Mouse (Mus musculus) hindbrain, embryonic 12.5 days (tissue): ENCODE data around the gene Lbhd2. TPM values are rescaled to one million over a fixed set of nuclear protein-coding genes. Genes with fewer than 3 reads are reported as not detected.

Source experiments
- polyA plus RNA-seq: library from polyadenylated mRNA; unstranded; fragments of >200 nt; fragmentation: Nextera tagmentation; extraction: Ambion mirVana; gene quantifications from 2 replicates; pipeline ENCODE4 v1.2.1, GENCODE M21; 2016

The Lbhd2 gene
- polyA plus RNA-seq, 1 experiment from 2014 or later, result 0.45 TPM

Other genes with a start within 250 kb of the Lbhd2 start
- 23.4 and 23.9 TPM in 2 replicates for gene Traf3, start 240.4 kb upstream of the Lbhd2 start, polyA plus RNA-seq
- not detected in 2 replicates for gene 4930595D18Rik, start 222.3 kb upstream of the Lbhd2 start, polyA plus RNA-seq
- gene Amn, start 135.7 kb upstream of the Lbhd2 start, polyA plus RNA-seq, result 0.69 and 1.0 TPM in 2 replicates
- gene Cdc42bpb, start 29.1 kb upstream of the Lbhd2 start, polyA plus RNA-seq, result 43.2 and 44.8 TPM in 2 replicates
- 4.9 and 5.1 TPM in 2 replicates for gene Exoc3l4, start 10.2 kb downstream of the Lbhd2 start, polyA plus RNA-seq
- gene Tnfaip2, start 35.7 kb downstream of the Lbhd2 start, polyA plus RNA-seq, result 3.7 and 4.1 TPM in 2 replicates
- 9.4 and 14.3 TPM in 2 replicates for gene Gm266, start 79.0 kb downstream of the Lbhd2 start, polyA plus RNA-seq
- 662 and 672 TPM in 2 replicates for gene Eif5, start 131.2 kb downstream of the Lbhd2 start, polyA plus RNA-seq
- 80.7 and 82.0 TPM in 2 replicates for gene Mark3, start 167.7 kb downstream of the Lbhd2 start, polyA plus RNA-seq